Mouse (Mus musculus) small intestine, adult 2 months (tissue): Measurements from ENCODE around the gene 1500009L16Rik. TPM values are rescaled to one million over a fixed set of nuclear protein-coding genes. Genes with fewer than 3 reads are reported as not detected.

ENCODE experiments used
- H3K27ac ChIP-seq: fragments of 200-500 bp; 2 replicates; pipeline ENCODE4 v1.5.1; 2012; ENCODE audit warnings: low read depth, low read length, control low read depth, inconsistent platforms; ENCODE audit not compliant: insufficient read depth
- H3K27me3 ChIP-seq: fragments of 200-500 bp; 2 replicates; pipeline ENCODE4 v1.6.1; 2012; ENCODE audit warnings: mild to moderate bottlenecking, moderate library complexity, low read length, inconsistent platforms; ENCODE audit not compliant: control insufficient read depth, insufficient read depth
- H3K36me3 ChIP-seq: fragments of 200-500 bp; 2 replicates; pipeline ENCODE4 v1.6.1; 2012; ENCODE audit warnings: mild to moderate bottlenecking, low read length, control low read depth, inconsistent platforms; ENCODE audit not compliant: control insufficient read depth, insufficient read depth
- H3K4me1 ChIP-seq: fragments of 200-500 bp; 2 replicates; pipeline ENCODE4 v1.6.1; 2012; ENCODE audit warnings: low read length, inconsistent platforms, mixed read lengths; ENCODE audit not compliant: control insufficient read depth, insufficient read depth, insufficient read length
- H3K4me3 ChIP-seq: fragments of 200-500 bp; 2 replicates; pipeline ENCODE4 v1.5.1; 2012; ENCODE audit warnings: low read depth, mild to moderate bottlenecking, control low read depth, inconsistent platforms, low read length, moderate library complexity
- CTCF ChIP-seq: fragments of 200-500 bp; IDR thresholded peaks from 2 replicates; pipeline ENCODE4 v1.5.1; 2012; ENCODE audit warnings: low read depth, mild to moderate bottlenecking, control low read depth, inconsistent platforms, low read length, moderate library complexity, mixed read lengths; ENCODE audit not compliant: insufficient replicate concordance, insufficient read length; ENCODE audit errors: extremely low read depth
- POLR2A ChIP-seq: fragments of 200-500 bp; IDR thresholded peaks from 2 replicates; pipeline ENCODE4 v1.6.1; 2012; ENCODE audit warnings: low read depth, mild to moderate bottlenecking, control low read depth, inconsistent platforms, low read length, moderate library complexity
- WGBS: fragments of 180-500 bp; shearing (Covaris S2); methylation state at CpG from one replicate; pipeline ENCODE4 v1.1.7; 2018; 5-methylcytosine and 5-hydroxymethylcytosine counted together
- polyA plus RNA-seq: library from polyadenylated mRNA; depleted of rRNA; stranded (reverse); fragments of >200 nt; gene quantifications from 2 replicates; pipeline ENCODE4 v1.2.3, GENCODE M21; 2012

1500009L16Rik gene
- polyA plus RNA-seq, 1 experiment = 1.5 TPM

DNA sequence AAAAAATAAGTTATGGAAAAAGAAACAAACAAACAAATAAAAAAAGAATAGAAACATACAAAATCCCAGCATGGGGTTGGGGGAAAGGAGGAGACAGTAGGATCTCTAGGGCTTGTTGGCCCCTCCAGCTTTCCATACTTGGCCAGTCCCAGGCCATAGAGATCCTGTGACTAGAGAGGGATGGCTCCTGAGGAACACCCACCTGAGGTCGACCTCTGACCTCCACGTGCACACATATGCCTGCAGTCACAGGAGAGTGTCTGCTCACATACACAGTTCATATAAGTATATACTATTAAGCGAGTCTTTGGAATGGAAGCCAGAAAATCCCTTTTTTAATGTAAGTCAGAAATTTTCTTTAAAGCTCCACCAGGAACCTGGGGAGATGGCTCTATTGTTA is 6.4 kb downstream of the 1500009L16Rik start:
- no peaks in the 10 kb centered on the region for H3K4me1 ChIP-seq
- 70% methylated on average over 3 of the region's 3 CpGs for WGBS
- H3K27ac ChIP-seq = no peak overlapping the region
- TF ChIP-seq POLR2A (no peak), CTCF (no peak)
- no peaks in the 10 kb centered on the region for H3K36me3 ChIP-seq
- no peaks in the 10 kb centered on the region for H3K27me3 ChIP-seq
- no peak overlapping the region for H3K4me3 ChIP-seq

GRCm38 (mm10) chr10:83729492-83729891 is 6.8 kb downstream of the 1500009L16Rik start:
- Histone ChIP-seq H3K27me3 (no peaks in the 10 kb centered on the region), H3K36me3 (no peaks in the 10 kb centered on the region), H3K4me3 (no peak overlapping the region), H3K27ac (no peak overlapping the region), H3K4me1 (no peaks in the 10 kb centered on the region)
- TF ChIP-seq POLR2A (no peak), CTCF (peak; percentile 87; the same call in 1 of the 2 replicates)
- WGBS = 18% methylated on average over 7 of the region's 7 CpGs

DNA sequence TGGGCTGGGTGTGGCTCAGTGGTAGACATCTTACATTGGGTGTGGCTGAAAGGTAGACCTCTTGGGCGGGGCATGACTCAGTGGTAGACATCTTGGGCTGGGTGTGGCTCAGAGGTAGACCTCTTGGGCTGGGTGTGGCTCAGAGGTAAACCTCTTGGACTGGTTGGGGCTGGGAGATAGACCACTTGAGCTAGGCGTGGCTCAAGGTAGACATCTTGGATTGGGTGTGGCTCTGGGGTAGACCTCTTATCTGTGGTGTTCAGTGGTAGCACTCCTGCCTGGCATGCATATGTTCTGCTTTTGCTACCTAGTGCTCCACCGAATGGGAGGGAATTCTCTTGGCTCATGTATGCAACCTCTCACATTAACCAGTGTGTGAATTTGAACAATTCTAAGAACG is 11.1 kb downstream of the 1500009L16Rik start:
- WGBS = 82% methylated on average over 4 of the region's 4 CpGs
- no peak for TF ChIP-seq CTCF
- no peaks in the 10 kb centered on the region for H3K27me3 ChIP-seq
- H3K4me1 ChIP-seq = no peaks in the 10 kb centered on the region
- no peaks in the 10 kb centered on the region for H3K36me3 ChIP-seq
- H3K27ac ChIP-seq = no peak overlapping the region
- no peak overlapping the region for H3K4me3 ChIP-seq

DNA sequence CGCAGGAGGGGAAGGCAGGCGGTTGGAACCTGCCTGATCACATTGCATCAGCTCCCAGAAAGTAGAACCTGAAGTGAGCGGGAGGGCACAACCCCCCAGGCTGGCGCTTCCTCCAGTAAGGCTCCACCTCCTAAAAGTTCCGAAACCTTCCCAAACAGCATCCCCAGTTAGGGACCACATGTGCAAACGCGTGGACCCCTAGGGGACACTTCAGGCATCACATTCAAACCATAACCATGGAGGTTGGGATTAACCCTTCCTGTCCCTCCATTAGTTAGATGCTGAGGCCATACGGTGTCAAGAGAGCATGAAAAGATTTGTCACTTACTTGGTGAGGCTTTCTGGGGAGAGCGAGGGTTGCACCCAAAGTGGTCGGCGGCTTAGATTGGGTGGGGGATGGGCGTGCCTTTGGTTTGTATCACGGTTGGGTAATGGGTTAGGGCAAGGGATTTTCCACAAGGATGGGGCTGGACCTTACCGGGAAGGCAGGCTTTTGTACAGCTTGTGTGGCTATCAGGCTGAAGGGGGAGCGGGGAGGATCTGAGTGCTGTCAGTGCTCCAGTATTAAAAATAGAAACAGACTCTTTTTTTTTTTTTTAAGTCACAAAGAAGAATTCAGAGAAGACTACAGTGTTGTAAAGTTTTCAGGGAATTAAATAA is 16.5 kb downstream of the 1500009L16Rik start:
- H3K36me3 ChIP-seq = no peaks in the 10 kb centered on the region
- no peak overlapping the region for H3K27ac ChIP-seq
- no peaks in the 10 kb centered on the region for H3K4me1 ChIP-seq
- H3K27me3 ChIP-seq = no peaks in the 10 kb centered on the region
- WGBS = 79% methylated on average over 15 of the region's 15 CpGs
- no peak overlapping the region for H3K4me3 ChIP-seq
- TF ChIP-seq POLR2A = no peak
- TF ChIP-seq CTCF = no peak

DNA sequence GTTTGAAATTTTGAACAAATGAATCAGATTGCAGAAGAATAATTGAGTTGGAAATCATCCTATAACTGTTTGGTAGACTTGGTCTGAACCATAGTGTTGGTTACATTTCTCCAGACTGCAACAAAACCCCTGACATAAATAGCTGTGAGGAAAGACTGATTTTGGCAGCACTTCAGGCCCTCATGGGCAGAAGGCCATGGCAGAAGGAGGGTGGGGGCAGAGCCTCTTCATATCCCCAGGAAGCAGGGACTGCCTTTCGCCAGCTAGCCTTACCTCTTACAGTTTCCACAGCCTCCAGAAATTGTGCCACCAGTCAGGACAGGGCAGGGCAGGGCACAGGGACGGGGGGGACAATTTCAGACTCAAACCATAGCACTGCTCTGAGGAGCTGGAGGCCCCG is 22.0 kb downstream of the 1500009L16Rik start:
- no peak overlapping the region for H3K27ac ChIP-seq
- H3K4me1 ChIP-seq = no peaks in the 10 kb centered on the region
- H3K27me3 ChIP-seq = no peaks in the 10 kb centered on the region
- 79% methylated on average over 3 of the region's 3 CpGs for WGBS
- H3K4me3 ChIP-seq = no peak overlapping the region
- no peaks in the 10 kb centered on the region for H3K36me3 ChIP-seq
- no peak for TF ChIP-seq CTCF
- no peak for TF ChIP-seq POLR2A

- no peaks in the 10 kb centered on the region for H3K4me1 ChIP-seq
- no peak for TF ChIP-seq POLR2A
- TF ChIP-seq CTCF = no peak
- H3K4me3 ChIP-seq = no peak overlapping the region
- no peaks in the 10 kb centered on the region for H3K27me3 ChIP-seq
- no peaks in the 10 kb centered on the region for H3K36me3 ChIP-seq
- WGBS = 76% methylated on average over 1 of the region's 1 CpGs
- H3K27ac ChIP-seq = no peak overlapping the region
These were observed 30.4 kb downstream of the 1500009L16Rik start for GRCm38 (mm10) chr10:83753056-83753455.

DNA sequence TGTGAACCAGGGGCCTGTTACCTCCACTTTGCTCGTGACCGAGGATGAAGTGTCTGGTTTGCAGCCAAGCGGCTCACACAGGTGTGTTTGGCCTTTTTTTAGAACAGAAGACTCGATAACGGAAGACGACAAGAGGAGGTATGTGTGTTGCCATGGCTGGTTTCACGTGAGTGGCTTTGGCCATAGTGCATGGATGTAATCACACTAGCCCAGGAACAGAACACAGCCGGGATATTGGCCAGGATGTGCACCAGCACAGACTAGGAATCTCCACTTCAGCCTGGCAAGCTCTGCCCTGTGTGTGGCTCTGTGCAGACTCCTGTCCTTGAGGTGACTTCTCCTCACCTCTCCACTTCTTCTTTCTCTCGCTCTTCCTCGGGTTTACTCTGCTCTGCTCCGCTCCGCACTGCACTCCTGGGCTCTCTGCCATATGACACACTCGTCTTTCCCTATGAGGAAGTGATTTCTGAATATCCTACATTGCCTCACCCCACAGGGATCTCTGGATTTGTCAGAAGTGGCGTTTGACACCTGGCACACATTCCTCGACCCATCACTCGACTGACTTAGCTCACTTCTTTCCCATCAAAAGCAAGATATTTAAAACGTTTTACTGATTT is 34.8 kb downstream of the 1500009L16Rik start:
- Histone ChIP-seq H3K27me3 (no peaks in the 10 kb centered on the region), H3K4me3 (no peak overlapping the region), H3K27ac (no peak overlapping the region), H3K4me1 (no peaks in the 10 kb centered on the region), H3K36me3 (no peaks in the 10 kb centered on the region)
- TF ChIP-seq POLR2A (no peak), CTCF (no peak)
- WGBS = 55% methylated on average over 17 of the region's 17 CpGs
